Mouse (Mus musculus): ENCODE data around the gene Nolc1.

- TF ChIP-seq CTCF (IDR thresholded peaks at IDR 0.05; ENCODE audit: extremely low read depth, insufficient read length, insufficient replicate concordance, low read depth, low read length), result no peak
- TF ChIP-seq POLR2A (IDR thresholded peaks at IDR 0.05; ENCODE audit: low read depth, low read length), result no peak
Observed at GRCm38 (mm10) chr19:46049129-46049528, 26.5 kb upstream of the Nolc1 start.
